Mouse (Mus musculus) myocyte (in vitro differentiated cells): ENCODE data around the gene Itgb5.
A peak's percentile ranks its signal among the peaks of the same experiment; 100 is the strongest.

Experiments used
- MAX ChIP-seq: IDR thresholded peaks from one replicate; pipeline ENCODE4 v1.6.1; 2011; ENCODE audit warnings: low read depth, mild to moderate bottlenecking, control low read depth
- POLR2A ChIP-seq: IDR thresholded peaks from one replicate; pipeline ENCODE4 v1.6.1; 2011; ENCODE audit warnings: low read depth, mild to moderate bottlenecking, control low read depth, moderate library complexity; ENCODE audit not compliant: insufficient read length
- POLR2AphosphoS2 ChIP-seq: IDR thresholded peaks from one replicate; pipeline ENCODE4 v1.6.1; 2011; ENCODE audit warnings: low read depth, control low read depth; ENCODE audit not compliant: insufficient read length
- REST ChIP-seq: IDR thresholded peaks from one replicate; pipeline ENCODE4 v1.6.1; 2011; ENCODE audit warnings: mild to moderate bottlenecking, control low read depth, moderate library complexity; ENCODE audit not compliant: insufficient read depth, insufficient read length
- TCF12 ChIP-seq: IDR thresholded peaks from one replicate; pipeline ENCODE4 v1.6.1; 2011; ENCODE audit warnings: mild to moderate bottlenecking, control low read depth; ENCODE audit not compliant: poor library complexity, insufficient read depth, severe bottlenecking
- TCF3 ChIP-seq: IDR thresholded peaks from one replicate; pipeline ENCODE4 v1.6.1; 2011; ENCODE audit warnings: low read depth, control low read depth; ENCODE audit not compliant: insufficient read length

DNA sequence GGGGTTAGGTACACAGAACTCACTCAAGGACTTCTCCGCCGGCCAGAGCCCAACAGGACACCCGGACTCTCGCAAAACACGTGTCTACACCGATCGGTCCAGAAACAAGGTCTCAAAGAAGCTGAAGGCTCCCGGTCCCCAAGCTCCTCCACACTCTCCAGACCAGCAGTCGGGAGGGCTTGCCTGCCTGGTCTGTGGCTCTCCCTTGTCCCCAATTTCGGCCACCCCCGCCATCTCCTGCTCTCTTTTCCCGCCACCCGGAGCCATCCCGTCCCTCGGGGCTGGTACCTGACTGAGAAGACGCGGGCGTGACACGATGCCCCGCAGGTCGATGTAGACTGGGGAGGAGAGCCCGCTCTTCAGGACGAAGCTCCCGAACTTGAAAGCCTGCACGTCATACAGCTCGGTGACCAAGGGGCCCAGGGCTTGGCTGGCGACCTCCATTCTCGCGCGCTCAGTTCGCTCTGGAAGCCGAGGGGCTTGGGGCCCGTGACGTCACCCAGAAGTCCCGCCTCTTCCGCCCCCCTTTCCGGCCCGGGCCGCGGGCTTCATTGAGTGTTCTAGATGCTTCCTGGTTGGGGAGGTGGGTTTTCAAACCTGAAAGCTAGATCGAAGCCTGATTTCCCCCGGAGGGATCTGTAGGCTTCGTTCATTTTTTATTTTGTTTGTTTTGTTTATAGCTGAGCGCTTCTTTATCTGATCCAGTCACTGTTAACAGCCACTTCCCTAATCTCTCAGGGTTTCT lies 137.2 kb downstream of the Itgb5 start, which contains the start of gene Umps:
- TF ChIP-seq POLR2A (peak; percentile 80), MAX (no peak), TCF12 (no peak), POLR2AphosphoS2 (peak; percentile 77), TCF3 (no peak), REST (no peak)
